Mouse (Mus musculus) forebrain, embryonic 10.5 days (tissue): Measurements from ENCODE around the gene Mas1. TPM values are rescaled to one million over a fixed set of nuclear protein-coding genes. Genes with fewer than 3 reads are reported as not detected.

Experiments used
- DNase-seq: peaks from one replicate; pipeline ENCODE4 v3.0.0-alpha.2; 2017; ENCODE audit warnings: low spot score; ENCODE audit errors: extremely low spot score
- H3K27ac ChIP-seq: fragments of 300-500 bp; sonication (generic); 2 replicates; pipeline ENCODE4 v1.5.1; 2016; ENCODE audit warnings: mild to moderate bottlenecking
- H3K27me3 ChIP-seq: fragments of 300-500 bp; sonication (generic); 2 replicates; pipeline ENCODE4 v1.6.1; 2016; ENCODE audit warnings: mild to moderate bottlenecking; ENCODE audit not compliant: poor library complexity, severe bottlenecking
- H3K36me3 ChIP-seq: fragments of 300-500 bp; sonication (generic); replicated peaks from 2 replicates; pipeline ENCODE4 v1.6.1; 2016; ENCODE audit warnings: mild to moderate bottlenecking, moderate library complexity
- H3K4me1 ChIP-seq: fragments of 300-500 bp; sonication (generic); 2 replicates; pipeline ENCODE4 v1.6.1; 2016
- H3K4me3 ChIP-seq: fragments of 300-500 bp; sonication (generic); 2 replicates; pipeline ENCODE4 v1.5.1; 2016; ENCODE audit warnings: mild to moderate bottlenecking, moderate library complexity
- H3K9me3 ChIP-seq: fragments of 300-500 bp; sonication (generic); 2 replicates; pipeline ENCODE4 v1.6.1; 2016; ENCODE audit warnings: mild to moderate bottlenecking, moderate library complexity
- WGBS: fragments of 180-500 bp; shearing (Covaris S2); methylation state at CpG from one replicate; pipeline ENCODE4 v1.1.7; 2016; 5-methylcytosine and 5-hydroxymethylcytosine counted together
- polyA plus RNA-seq: library from polyadenylated mRNA; unstranded; fragments of >200 nt; fragmentation: Nextera tagmentation; extraction: Ambion mirVana; gene quantifications from 2 replicates; pipeline ENCODE4 v1.2.1, GENCODE M21; 2016

Mas1 gene
- polyA plus RNA-seq, 1 experiment from 2014 or later, result 0.51 TPM

GRCm38 (mm10) chr17:12864111-12864510, 3.8 kb downstream of the Mas1 start:
- no peak for DNase-seq
- no peaks in the 10 kb centered on the region for H3K36me3 ChIP-seq
- no peaks in the 10 kb centered on the region for H3K9me3 ChIP-seq
- peaks cover 5% of the 10 kb centered on the region; the same call in 1 of the 2 replicates for H3K4me1 ChIP-seq
- H3K4me3 ChIP-seq, result no peak overlapping the region
- H3K27ac ChIP-seq, result no peak overlapping the region
- H3K27me3 ChIP-seq, result no peaks in the 10 kb centered on the region

- Histone ChIP-seq H3K9me3 (no peaks in the 10 kb centered on the region), H3K27ac (no peak overlapping the region), H3K36me3 (no peaks in the 10 kb centered on the region), H3K4me3 (no peak overlapping the region), H3K4me1 (no peaks in the 10 kb centered on the region), H3K27me3 (no peaks in the 10 kb centered on the region)
- no peak for DNase-seq
- WGBS, result 79% methylated on average over 8 of the region's 8 CpGs
Measured at GRCm38 (mm10) chr17:12859006-12859520, 8.9 kb downstream of the Mas1 start.

GRCm38 (mm10) chr17:12858072-12858471, 9.9 kb downstream of the Mas1 start:
- Histone ChIP-seq H3K9me3 (no peaks in the 10 kb centered on the region), H3K27ac (no peak overlapping the region), H3K4me3 (no peak overlapping the region), H3K4me1 (no peaks in the 10 kb centered on the region), H3K27me3 (no peaks in the 10 kb centered on the region), H3K36me3 (no peaks in the 10 kb centered on the region)
- no peak for DNase-seq
- 51% methylated on average over 4 of the region's 4 CpGs for WGBS

- Histone ChIP-seq H3K36me3 (no peaks in the 10 kb centered on the region), H3K4me3 (no peak overlapping the region), H3K27ac (no peak overlapping the region), H3K4me1 (no peaks in the 10 kb centered on the region), H3K27me3 (no peaks in the 10 kb centered on the region), H3K9me3 (no peaks in the 10 kb centered on the region)
- DNase-seq, result no peak
- 61% methylated on average over 3 of the region's 3 CpGs for WGBS
Measured at GRCm38 (mm10) chr17:12857395-12857794, 10.5 kb downstream of the Mas1 start.

GRCm38 (mm10) chr17:12854386-12854785, 13.6 kb downstream of the Mas1 start:
- H3K36me3 ChIP-seq, result no peaks in the 10 kb centered on the region
- H3K27me3 ChIP-seq, result no peaks in the 10 kb centered on the region
- no peak overlapping the region for H3K27ac ChIP-seq
- 91% methylated on average over 11 of the region's 11 CpGs for WGBS
- H3K4me3 ChIP-seq, result no peak overlapping the region
- H3K4me1 ChIP-seq, result no peaks in the 10 kb centered on the region
- DNase-seq, result no peak
- no peaks in the 10 kb centered on the region for H3K9me3 ChIP-seq

- Histone ChIP-seq H3K4me1 (no peaks in the 10 kb centered on the region), H3K9me3 (no peaks in the 10 kb centered on the region), H3K27me3 (no peaks in the 10 kb centered on the region), H3K36me3 (no peaks in the 10 kb centered on the region), H3K27ac (no peak overlapping the region), H3K4me3 (no peak overlapping the region)
- DNase-seq, result no peak
- WGBS, result 85% methylated on average over 2 of the region's 2 CpGs
Measured at GRCm38 (mm10) chr17:12853821-12854220, 14.1 kb downstream of the Mas1 start.

- Histone ChIP-seq H3K4me3 (no peak overlapping the region), H3K27me3 (no peaks in the 10 kb centered on the region), H3K9me3 (no peaks in the 10 kb centered on the region), H3K27ac (no peak overlapping the region), H3K36me3 (no peaks in the 10 kb centered on the region), H3K4me1 (no peaks in the 10 kb centered on the region)
- WGBS, result 73% methylated on average over 11 of the region's 11 CpGs
- DNase-seq, result no peak
Measured at GRCm38 (mm10) chr17:12851689-12852088, 16.3 kb downstream of the Mas1 start.

- H3K27me3 ChIP-seq, result no peaks in the 10 kb centered on the region
- 94% methylated on average over 8 of the region's 8 CpGs for WGBS
- no peak overlapping the region for H3K4me3 ChIP-seq
- DNase-seq, result no peak
- H3K4me1 ChIP-seq, result peaks cover 6% of the 10 kb centered on the region; the same call in 1 of the 2 replicates
- no peak overlapping the region for H3K27ac ChIP-seq
- H3K36me3 ChIP-seq, result no peaks in the 10 kb centered on the region
- no peaks in the 10 kb centered on the region for H3K9me3 ChIP-seq
Measured at GRCm38 (mm10) chr17:12849778-12850382, 18.1 kb downstream of the Mas1 start.

- 79% methylated on average over 4 of the region's 4 CpGs for WGBS
- DNase-seq, result no peak
- Histone ChIP-seq H3K9me3 (no peaks in the 10 kb centered on the region), H3K27me3 (no peaks in the 10 kb centered on the region), H3K4me1 (peaks cover 6% of the 10 kb centered on the region; the same call in 1 of the 2 replicates), H3K4me3 (no peak overlapping the region), H3K27ac (no peak overlapping the region), H3K36me3 (no peaks in the 10 kb centered on the region)
Measured at GRCm38 (mm10) chr17:12847736-12848135, 20.2 kb downstream of the Mas1 start.

- 83% methylated on average over 5 of the region's 5 CpGs for WGBS
- Histone ChIP-seq H3K4me3 (no peak overlapping the region), H3K27me3 (no peaks in the 10 kb centered on the region), H3K4me1 (peaks cover 6% of the 10 kb centered on the region; the same call in 1 of the 2 replicates), H3K36me3 (no peaks in the 10 kb centered on the region), H3K27ac (no peak overlapping the region), H3K9me3 (no peaks in the 10 kb centered on the region)
- no peak for DNase-seq
Measured at GRCm38 (mm10) chr17:12846474-12846873, 21.5 kb downstream of the Mas1 start.

GRCm38 (mm10) chr17:12845862-12846261, 22.1 kb downstream of the Mas1 start:
- peaks cover 6% of the 10 kb centered on the region; the same call in 1 of the 2 replicates for H3K4me1 ChIP-seq
- no peak overlapping the region for H3K4me3 ChIP-seq
- no peaks in the 10 kb centered on the region for H3K27me3 ChIP-seq
- H3K9me3 ChIP-seq, result no peaks in the 10 kb centered on the region
- no peak overlapping the region for H3K27ac ChIP-seq
- 60% methylated on average over 5 of the region's 5 CpGs for WGBS
- DNase-seq, result no peak
- H3K36me3 ChIP-seq, result no peaks in the 10 kb centered on the region

- H3K27me3 ChIP-seq, result no peaks in the 10 kb centered on the region
- H3K4me1 ChIP-seq, result peaks cover 6% of the 10 kb centered on the region; the same call in 1 of the 2 replicates
- DNase-seq, result no peak
- H3K27ac ChIP-seq, result no peak overlapping the region
- no peaks in the 10 kb centered on the region for H3K36me3 ChIP-seq
- H3K9me3 ChIP-seq, result no peaks in the 10 kb centered on the region
- 90% methylated on average over 4 of the region's 4 CpGs for whole genome bisulfite sequencing
- H3K4me3 ChIP-seq, result no peak overlapping the region
Measured at GRCm38 (mm10) chr17:12844540-12844939, 23.4 kb downstream of the Mas1 start.

GRCm38 (mm10) chr17:12843826-12844225, 24.1 kb downstream of the Mas1 start:
- WGBS, result 89% methylated on average over 6 of the region's 6 CpGs
- no peaks in the 10 kb centered on the region for H3K36me3 ChIP-seq
- no peak for DNase-seq
- no peaks in the 10 kb centered on the region for H3K27me3 ChIP-seq
- no peaks in the 10 kb centered on the region for H3K9me3 ChIP-seq
- no peak overlapping the region for H3K4me3 ChIP-seq
- H3K27ac ChIP-seq, result no peak overlapping the region
- H3K4me1 ChIP-seq, result peaks cover 6% of the 10 kb centered on the region; the same call in 1 of the 2 replicates
